Mouse (Mus musculus): ENCODE measurements around the gene Slc12a3. TPM values are rescaled to one million over a fixed set of nuclear protein-coding genes. Genes with fewer than 3 reads are reported as not detected.
A peak's percentile ranks its signal among the peaks of the same experiment; 100 is the strongest.

Slc12a3 gene
- polyA plus RNA-seq, 1 experiment: 0.41 TPM

DNA sequence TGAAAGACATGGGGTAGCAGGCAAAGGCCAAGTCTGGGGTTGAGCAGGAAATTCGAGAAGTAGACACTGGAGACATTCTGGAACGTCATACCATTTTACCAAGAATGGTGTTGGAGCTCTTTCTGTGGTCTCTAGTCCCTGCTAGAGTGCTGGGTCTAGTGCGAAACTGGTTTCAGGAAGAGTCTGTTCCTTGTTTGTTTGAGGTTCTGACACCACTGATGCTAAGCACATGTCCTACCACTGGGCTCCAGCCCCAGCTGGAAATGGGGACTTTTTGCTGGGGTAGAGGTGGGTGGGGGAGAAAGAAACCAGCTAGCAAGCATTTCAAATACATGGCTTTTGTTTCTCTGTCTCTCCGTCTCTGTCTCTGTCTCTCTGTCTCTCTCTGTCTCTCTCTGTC lies 48.0 kb downstream of the Slc12a3 start:
- no peak for DNase-seq (ENCODE audit: low read depth)
- TF ChIP-seq POLR2A (IDR thresholded peaks at IDR 0.05; ENCODE audit: borderline replicate concordance, extremely low read depth, insufficient read depth, insufficient read length, poor library complexity, severe bottlenecking): no peak
- TF ChIP-seq CTCF (IDR thresholded peaks at IDR 0.05; ENCODE audit: borderline replicate concordance, extremely low read depth, insufficient read depth, insufficient read length): no peak

DNA sequence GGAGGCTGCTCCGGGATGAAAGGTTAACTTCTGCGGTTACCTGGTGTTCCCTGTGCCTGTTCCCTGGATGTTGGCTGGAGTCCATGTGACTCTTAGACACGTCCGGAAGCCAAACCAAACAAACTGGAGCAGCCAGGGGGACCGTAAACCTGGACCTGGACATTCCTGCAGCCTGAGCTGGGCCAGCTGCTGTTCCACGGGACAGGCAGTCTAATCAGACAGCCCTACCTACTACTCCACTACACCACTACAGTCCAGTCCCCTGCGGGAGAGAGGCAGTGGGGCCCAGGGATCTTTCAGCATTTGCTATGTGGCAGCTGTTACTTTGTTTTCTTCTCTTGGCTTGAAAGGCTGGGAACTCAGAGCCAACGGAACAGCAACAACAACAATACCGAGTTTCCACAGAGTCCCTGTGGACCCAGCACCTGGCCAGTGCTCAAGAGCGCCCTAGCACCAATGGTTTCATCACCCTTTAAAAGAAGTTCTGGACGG lies 48.8 kb downstream of the Slc12a3 start:
- TF ChIP-seq CTCF (IDR thresholded peaks at IDR 0.05; ENCODE audit: borderline replicate concordance, extremely low read depth, insufficient read depth, insufficient read length) (no peak), POLR2A (IDR thresholded peaks at IDR 0.05; ENCODE audit: borderline replicate concordance, extremely low read depth, insufficient read depth, insufficient read length, poor library complexity, severe bottlenecking) (no peak)
- peak; percentile 20 for DNase-seq (ENCODE audit: low read depth)

DNA sequence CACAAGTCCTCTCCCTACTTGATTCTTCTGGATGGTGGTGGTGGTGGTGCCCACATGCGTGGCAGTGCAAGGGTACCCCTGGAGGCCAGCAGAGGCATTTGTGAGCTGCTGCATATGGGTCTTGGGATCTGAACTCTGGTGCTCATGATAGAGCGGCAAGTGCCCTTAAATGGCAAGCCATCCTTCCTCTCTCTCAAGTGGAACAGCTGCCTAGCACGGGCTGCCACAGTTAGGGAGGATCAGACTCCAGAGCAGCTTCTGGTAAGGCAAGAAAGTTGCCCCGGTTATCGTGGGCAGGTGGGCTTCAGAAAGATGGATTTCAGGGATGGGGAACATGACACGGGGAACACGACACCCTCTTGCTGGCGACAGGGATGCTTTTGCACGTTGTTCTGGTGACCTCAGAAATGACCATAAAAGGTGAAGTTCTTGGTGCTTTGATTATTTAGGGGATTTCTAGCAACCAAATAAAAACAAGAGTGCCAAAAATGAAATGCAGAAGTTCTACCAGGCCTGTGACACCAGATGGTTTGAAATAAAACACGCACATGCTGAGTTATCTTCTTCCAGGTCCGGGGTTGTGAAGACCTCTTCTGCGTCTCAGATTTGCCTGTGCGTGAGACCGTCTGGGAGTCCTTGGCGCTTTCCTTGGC lies 49.9 kb downstream of the Slc12a3 start:
- DNase-seq (ENCODE audit: low read depth): no peak

DNA sequence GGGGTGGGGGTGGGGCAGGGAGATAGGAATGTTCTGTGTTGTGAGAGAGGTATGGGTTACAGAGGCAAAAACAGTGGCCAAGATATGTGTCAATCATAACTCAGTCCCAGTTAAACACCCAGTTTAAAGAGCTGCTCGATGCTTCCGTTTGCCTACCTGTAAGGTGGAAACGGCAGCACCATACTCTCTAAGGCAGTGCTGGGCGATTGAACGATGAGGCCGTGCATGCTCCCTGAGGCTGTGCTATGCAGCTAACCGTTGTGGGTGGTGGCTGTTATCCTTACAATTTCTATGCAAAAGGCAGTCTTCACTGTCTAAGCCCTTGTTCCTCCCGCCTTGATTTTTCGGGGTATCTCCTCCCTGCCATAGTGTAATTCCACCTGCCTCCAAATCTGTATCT lies 50.7 kb downstream of the Slc12a3 start:
- TF ChIP-seq CTCF (IDR thresholded peaks at IDR 0.05; ENCODE audit: borderline replicate concordance, extremely low read depth, insufficient read depth, insufficient read length) (no peak), POLR2A (IDR thresholded peaks at IDR 0.05; ENCODE audit: borderline replicate concordance, extremely low read depth, insufficient read depth, insufficient read length, poor library complexity, severe bottlenecking) (no peak)
- no peak for DNase-seq (ENCODE audit: low read depth)

More for the DNA sequence above, 49.9 kb downstream of the Slc12a3 start:
- TF ChIP-seq POLR2A (IDR thresholded peaks at IDR 0.05; ENCODE audit: borderline replicate concordance, extremely low read depth, insufficient read depth, insufficient read length, poor library complexity, severe bottlenecking) (no peak), CTCF (IDR thresholded peaks at IDR 0.05; ENCODE audit: borderline replicate concordance, extremely low read depth, insufficient read depth, insufficient read length) (no peak)

DNA sequence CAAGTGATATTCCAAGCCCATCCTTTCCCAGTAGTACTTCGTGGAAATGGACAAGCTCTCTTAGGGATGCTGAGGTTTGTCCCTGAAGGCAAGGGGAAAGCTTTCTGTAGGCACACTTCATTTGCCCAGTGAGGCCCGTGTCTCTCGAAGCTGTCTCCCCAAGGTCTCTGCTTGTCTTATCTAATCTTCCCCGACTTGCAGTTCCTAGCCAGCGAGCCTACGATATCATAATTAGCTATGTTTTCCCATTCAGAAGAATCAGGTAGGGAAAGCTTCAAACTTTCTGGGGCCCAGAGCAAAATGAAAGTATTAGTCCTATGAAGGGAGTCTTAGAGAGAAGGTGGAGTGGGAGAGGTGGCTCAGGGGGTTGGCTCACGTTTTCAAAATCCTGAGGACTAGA lies 55.2 kb downstream of the Slc12a3 start:
- TF ChIP-seq CTCF (IDR thresholded peaks at IDR 0.05; ENCODE audit: borderline replicate concordance, extremely low read depth, insufficient read depth, insufficient read length): no peak
- no peak for TF ChIP-seq POLR2A (IDR thresholded peaks at IDR 0.05; ENCODE audit: borderline replicate concordance, extremely low read depth, insufficient read depth, insufficient read length, poor library complexity, severe bottlenecking)
- DNase-seq (ENCODE audit: low read depth): no peak

DNA sequence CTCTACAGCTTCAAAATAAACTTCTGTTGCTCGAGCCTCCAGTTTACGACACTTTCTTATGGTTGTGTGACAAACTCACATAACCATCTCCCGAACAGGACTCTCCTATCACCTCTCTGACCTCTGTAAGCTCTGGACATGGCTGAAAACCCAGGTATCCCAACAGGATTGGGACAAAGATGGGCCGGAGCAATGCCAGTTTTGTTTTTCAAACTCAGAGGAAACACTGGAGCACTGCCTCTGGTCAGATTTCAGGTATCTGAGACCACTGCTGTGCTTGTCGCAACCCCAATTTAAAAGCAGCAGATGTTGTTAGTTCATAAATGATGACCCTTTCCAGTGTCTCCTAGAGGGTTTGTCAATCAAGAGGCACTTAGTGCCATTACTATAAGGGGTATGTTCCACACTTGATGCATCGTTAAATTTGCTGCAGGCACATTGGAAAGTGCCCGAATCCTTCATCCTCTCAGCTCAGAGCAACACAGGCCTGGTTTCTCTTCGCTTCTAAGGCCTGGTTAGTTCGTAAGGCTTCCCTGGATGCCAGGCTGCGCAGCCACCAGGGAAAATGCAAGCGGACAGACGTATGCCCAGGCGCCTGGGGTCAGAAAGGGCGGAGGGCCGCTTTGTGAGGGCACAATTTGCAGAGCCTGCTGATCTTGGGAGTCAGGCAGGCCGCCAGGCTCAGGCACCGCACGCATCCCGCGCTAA lies 56.7 kb downstream of the Slc12a3 start:
- DNase-seq (ENCODE audit: low read depth): no peak
- TF ChIP-seq POLR2A (IDR thresholded peaks at IDR 0.05; ENCODE audit: borderline replicate concordance, extremely low read depth, insufficient read depth, insufficient read length, poor library complexity, severe bottlenecking) (no peak), CTCF (IDR thresholded peaks at IDR 0.05; ENCODE audit: borderline replicate concordance, extremely low read depth, insufficient read depth, insufficient read length) (no peak)

DNA sequence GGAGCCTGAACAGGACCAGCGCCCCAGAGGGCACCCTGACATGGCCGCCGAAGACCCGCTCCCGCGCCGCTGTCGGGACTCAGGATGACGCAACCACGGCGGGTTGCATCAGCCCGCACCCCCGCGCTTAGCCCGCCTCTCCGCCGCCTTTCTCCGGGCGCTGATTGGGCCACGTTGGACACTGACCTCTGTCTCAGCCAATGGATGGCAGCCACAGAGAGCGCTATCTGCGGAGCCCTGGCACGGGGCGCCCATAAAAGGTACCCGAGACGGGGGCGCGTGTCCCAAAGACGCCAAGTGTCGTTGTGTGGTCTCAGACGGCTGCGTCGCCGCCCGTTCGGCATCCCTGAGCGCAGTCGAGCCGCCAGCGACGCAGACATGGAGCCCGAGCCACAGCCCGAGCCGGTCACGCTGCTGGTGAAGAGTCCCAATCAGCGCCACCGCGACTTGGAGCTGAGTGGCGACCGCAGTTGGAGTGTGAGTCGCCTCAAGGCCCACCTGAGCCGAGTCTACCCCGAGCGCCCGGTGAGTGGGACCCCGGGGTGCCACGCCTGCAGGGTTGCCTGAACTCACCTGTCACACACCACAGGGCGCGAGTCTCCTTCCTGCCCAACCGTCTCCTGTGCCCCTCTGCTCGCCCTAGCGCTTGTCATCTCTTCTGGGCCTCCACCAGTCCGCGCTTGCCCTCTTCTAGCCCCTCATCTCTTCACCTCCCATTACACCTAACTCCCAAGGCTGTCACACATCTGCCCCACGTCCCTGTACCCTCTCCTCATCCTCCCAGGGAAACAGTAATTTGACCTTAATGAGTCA lies 57.4 kb downstream of the Slc12a3 start, which contains the start of gene Herpud1:
TSS of gene Herpud1 (plus strand) at position 225 of the 813 bp plus-strand sequence.
- TF ChIP-seq POLR2A (IDR thresholded peaks at IDR 0.05; ENCODE audit: borderline replicate concordance, extremely low read depth, insufficient read depth, insufficient read length, poor library complexity, severe bottlenecking) (peak; percentile 91), CTCF (IDR thresholded peaks at IDR 0.05; ENCODE audit: borderline replicate concordance, extremely low read depth, insufficient read depth, insufficient read length) (no peak)
- DNase-seq (ENCODE audit: low read depth): peak; percentile 98

DNA sequence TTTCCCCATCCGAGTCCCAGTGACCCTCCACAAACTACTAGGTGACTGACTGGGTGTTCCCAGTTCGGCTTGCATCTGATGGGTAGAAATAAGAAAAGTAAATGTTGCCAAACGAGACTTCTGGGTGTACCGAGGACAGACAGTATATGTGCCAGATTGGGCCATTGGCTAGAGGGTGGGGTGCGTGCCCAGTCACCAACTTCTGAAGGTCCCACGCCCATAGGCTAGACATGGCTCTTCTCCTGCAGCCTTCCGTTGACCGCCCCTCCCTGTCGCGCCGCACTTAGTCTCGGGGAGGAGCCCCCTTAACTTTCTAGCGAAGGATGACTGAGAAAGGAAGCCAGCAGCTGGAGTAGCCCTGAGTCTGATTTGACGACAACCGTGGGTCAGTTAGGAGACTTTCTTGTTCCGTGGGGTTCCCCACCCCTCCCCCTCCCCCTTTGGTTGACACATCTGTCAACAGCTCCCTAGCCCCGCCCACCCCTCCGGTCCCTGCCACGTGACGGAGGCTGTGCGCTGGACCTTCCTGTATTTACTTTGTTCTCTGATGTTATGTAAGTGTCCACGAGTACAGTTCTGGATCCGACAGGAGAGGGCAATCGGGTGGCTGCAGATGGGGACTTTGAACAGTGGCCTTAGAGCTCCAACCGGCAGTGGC lies 58.2 kb downstream of the Slc12a3 start:
- TF ChIP-seq POLR2A (IDR thresholded peaks at IDR 0.05; ENCODE audit: borderline replicate concordance, extremely low read depth, insufficient read depth, insufficient read length, poor library complexity, severe bottlenecking): no peak
- no peak for TF ChIP-seq CTCF (IDR thresholded peaks at IDR 0.05; ENCODE audit: borderline replicate concordance, extremely low read depth, insufficient read depth, insufficient read length)
- DNase-seq (ENCODE audit: low read depth): peak; percentile 89

DNA sequence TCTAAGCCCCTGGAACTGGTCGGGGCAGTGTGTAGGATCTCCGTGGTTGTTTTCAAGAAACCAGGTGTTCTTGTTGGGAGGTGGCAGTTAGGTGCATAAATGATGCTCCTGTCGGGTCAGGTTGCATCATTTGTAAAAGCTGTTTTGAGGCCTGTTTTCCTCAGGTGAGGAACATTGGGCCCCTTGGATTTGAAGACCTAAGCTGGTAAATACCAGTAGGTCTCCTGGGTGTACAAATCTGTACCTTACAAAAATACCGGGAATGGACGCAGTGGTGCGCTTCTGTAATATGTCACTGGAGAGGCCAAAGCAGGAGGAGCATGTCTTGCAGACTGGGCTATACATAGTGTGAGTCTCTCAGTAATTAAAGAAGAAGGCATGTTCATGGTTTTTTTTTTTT lies 58.8 kb downstream of the Slc12a3 start:
- DNase-seq (ENCODE audit: low read depth): no peak
- TF ChIP-seq CTCF (IDR thresholded peaks at IDR 0.05; ENCODE audit: borderline replicate concordance, extremely low read depth, insufficient read depth, insufficient read length): no peak
- TF ChIP-seq POLR2A (IDR thresholded peaks at IDR 0.05; ENCODE audit: borderline replicate concordance, extremely low read depth, insufficient read depth, insufficient read length, poor library complexity, severe bottlenecking): no peak

DNA sequence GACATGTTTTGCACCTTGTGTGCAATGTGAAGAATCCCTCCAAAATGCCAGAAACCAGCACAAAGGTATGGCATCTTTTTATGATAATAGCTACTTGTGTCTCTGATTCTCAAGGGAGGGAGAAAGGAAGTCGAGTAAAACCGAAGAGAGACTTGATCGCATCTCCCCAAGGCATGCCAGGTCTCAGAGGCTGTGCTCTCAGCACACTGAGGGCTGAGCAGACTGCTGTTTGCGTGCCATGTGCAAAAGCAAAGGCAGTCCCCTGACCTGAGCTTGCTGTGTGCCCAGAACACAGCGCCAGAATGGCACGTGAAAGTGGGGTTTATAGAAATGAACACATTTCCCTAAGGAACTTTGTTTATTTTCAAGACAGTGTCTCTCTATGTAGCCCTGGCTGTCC lies 60.5 kb downstream of the Slc12a3 start:
- TF ChIP-seq CTCF (IDR thresholded peaks at IDR 0.05; ENCODE audit: borderline replicate concordance, extremely low read depth, insufficient read depth, insufficient read length): no peak
- no peak for DNase-seq (ENCODE audit: low read depth)

DNA sequence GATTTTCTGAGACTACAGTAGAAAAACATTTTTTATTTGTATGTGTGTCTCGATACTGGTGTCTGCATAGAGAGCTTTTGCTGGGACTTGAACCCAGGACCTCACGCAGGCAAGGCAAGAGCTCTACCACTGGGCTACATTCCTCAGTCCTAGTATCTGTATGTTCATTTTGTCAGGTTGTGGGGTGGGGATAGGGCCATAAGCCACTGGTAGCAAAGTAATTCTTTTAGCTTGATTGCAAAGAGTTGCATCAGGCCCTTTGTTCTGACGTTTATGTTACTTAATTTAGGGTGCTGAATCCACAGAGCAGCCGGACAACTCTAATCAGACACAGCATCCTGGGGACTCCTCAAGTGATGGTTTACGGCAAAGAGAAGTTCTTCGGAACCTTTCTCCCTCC lies 61.4 kb downstream of the Slc12a3 start:
- no peak for DNase-seq (ENCODE audit: low read depth)
- TF ChIP-seq POLR2A (IDR thresholded peaks at IDR 0.05; ENCODE audit: borderline replicate concordance, extremely low read depth, insufficient read depth, insufficient read length, poor library complexity, severe bottlenecking) (no peak), CTCF (IDR thresholded peaks at IDR 0.05; ENCODE audit: borderline replicate concordance, extremely low read depth, insufficient read depth, insufficient read length) (no peak)
